Mouse (Mus musculus) midbrain, embryonic 13.5 days (tissue): ENCODE data around the gene C5ar2. TPM values are rescaled to one million over a fixed set of nuclear protein-coding genes. Genes with fewer than 3 reads are reported as not detected.
A peak's percentile ranks its signal among the peaks of the same experiment; 100 is the strongest.
"Not testable (repeated sequence)": the region's sequence is repeated elsewhere in the genome, so short reads cannot be mapped to it uniquely, and the experiment has no call there.

Experiments used
- ATAC-seq: fragments of 200-750 bp; cut with Nextera tagmentation; 2 replicates; pipeline ENCODE4 v1.8.0; 2017; ENCODE audit warnings: mild to moderate bottlenecking, moderate TSS enrichment, moderate library complexity
- H3K27ac ChIP-seq: fragments of 300-500 bp; sonication (generic); 2 replicates; pipeline ENCODE4 v1.5.1; 2015; ENCODE audit warnings: inconsistent platforms, mild to moderate bottlenecking, moderate library complexity
- H3K27me3 ChIP-seq: fragments of 300-500 bp; sonication (generic); 2 replicates; pipeline ENCODE4 v1.6.1; 2015; ENCODE audit warnings: mild to moderate bottlenecking, inconsistent platforms
- H3K36me3 ChIP-seq: fragments of 300-500 bp; sonication (generic); 2 replicates; pipeline ENCODE4 v1.6.1; 2015; ENCODE audit warnings: mild to moderate bottlenecking, inconsistent platforms
- H3K4me1 ChIP-seq: fragments of 300-500 bp; sonication (generic); replicated peaks from 2 replicates; pipeline ENCODE4 v1.6.1; 2015; ENCODE audit warnings: inconsistent platforms
- H3K4me2 ChIP-seq: fragments of 300-500 bp; sonication (generic); replicated peaks from 2 replicates; pipeline ENCODE4 v1.6.1; 2015; ENCODE audit warnings: moderate library complexity, mild to moderate bottlenecking, inconsistent platforms
- H3K4me3 ChIP-seq: fragments of 300-500 bp; sonication (generic); replicated peaks from 2 replicates; pipeline ENCODE4 v1.5.1; 2015; ENCODE audit warnings: mild to moderate bottlenecking, inconsistent platforms
- H3K9ac ChIP-seq: fragments of 300-500 bp; sonication (generic); replicated peaks from 2 replicates; pipeline ENCODE4 v1.6.1; 2015; ENCODE audit warnings: mild to moderate bottlenecking, inconsistent platforms
- H3K9me3 ChIP-seq: fragments of 300-500 bp; sonication (generic); 2 replicates; pipeline ENCODE4 v1.6.1; 2016; ENCODE audit warnings: mild to moderate bottlenecking, inconsistent platforms
- WGBS: fragments of 180-500 bp; shearing (Covaris S2); methylation state at CpG from one replicate; pipeline ENCODE4 v1.1.7; 2015; 5-methylcytosine and 5-hydroxymethylcytosine counted together
- polyA plus RNA-seq: library from polyadenylated mRNA; unstranded; fragments of >200 nt; fragmentation: Nextera tagmentation; extraction: Ambion mirVana; gene quantifications from 2 replicates; pipeline ENCODE4 v1.2.1, GENCODE M21; 2015

C5ar2 gene
- polyA plus RNA-seq, 1 experiment from 2014 or later, result 0.05 TPM

DNA sequence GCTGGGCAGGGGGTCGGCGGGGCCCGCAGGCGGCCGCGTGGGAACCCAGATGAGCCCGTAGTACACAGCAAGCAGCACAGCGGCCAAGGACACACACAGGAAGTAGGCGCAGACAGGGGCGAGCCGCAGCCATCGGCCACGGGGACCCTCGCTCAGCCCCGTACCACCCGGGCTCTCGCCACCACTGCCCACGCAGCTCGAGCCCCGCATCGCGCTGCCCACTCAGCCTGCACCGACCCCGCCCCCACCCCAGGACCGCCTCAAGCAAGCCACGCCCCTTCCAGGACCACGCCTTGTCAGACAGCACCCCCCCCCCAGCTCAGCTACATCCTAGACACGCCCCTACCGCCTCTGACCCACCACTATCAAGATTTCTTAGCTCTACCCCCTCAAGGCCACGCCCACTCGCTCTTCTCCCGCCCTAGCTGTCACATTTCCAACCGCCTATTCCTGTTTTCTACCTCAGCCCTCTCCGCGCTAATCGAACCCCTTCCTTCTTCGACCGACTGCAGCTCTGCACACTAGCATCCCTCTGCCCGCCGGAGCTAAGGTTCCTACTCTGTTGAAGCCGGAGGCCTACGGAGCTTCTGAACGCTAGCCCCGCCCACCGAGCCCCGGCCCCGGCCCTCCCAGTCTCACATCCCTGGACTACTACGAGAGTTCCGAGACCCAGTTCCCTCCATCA is 29.3 kb upstream of the C5ar2 start, which contains the start of gene Inafm1:
Gene Inafm1 (minus strand): TSS at position 537 of the 685 bp plus-strand sequence.
- Histone ChIP-seq H3K4me2 (peak within 1 kb of the TSS; percentile 93), H3K36me3 (peaks cover 33% of the 10 kb centered on the region), H3K9ac (peak within 1 kb of the TSS; percentile 90), H3K27ac (peak within 1 kb of the TSS; percentile 96), H3K4me3 (peak within 1 kb of the TSS; percentile 81), H3K4me1 (peaks cover 29% of the 10 kb centered on the region), H3K27me3 (peaks cover 9% of the 10 kb centered on the region; the same call in 1 of the 2 replicates), H3K9me3 (no peaks in the 10 kb centered on the region)
- peak; percentile 89 for ATAC-seq
- WGBS, result under 1% methylated on average over 41 of the region's 49 CpGs

DNA sequence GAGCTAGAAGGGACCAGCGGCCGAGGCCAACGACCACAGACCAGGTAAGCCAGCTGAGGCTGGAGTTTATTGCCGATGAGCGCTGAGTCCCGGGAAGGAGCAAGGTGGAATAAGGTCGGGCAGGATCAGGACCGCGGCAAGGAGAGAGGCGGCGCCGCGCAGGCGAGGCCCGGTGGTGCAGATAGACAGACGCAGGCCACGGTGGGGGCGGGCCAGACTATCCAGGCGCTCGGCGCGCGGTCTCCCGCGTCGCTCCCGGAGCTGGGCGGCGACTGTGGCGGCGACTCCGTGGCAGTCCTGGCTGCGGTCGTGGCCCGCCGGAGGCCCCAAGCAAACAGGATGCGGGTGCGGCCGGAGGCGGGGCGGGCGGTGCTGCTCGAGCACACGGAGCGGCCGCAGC is 28.7 kb upstream of the C5ar2 start:
- Histone ChIP-seq H3K4me2 (peak overlapping the region; percentile 93), H3K9me3 (no peaks in the 10 kb centered on the region), H3K27ac (peak overlapping the region; percentile 96), H3K9ac (peak overlapping the region; percentile 90), H3K4me1 (peaks cover 29% of the 10 kb centered on the region), H3K36me3 (peaks cover 28% of the 10 kb centered on the region), H3K27me3 (peaks cover 9% of the 10 kb centered on the region; the same call in 1 of the 2 replicates), H3K4me3 (peak overlapping the region; percentile 81)
- under 1% methylated on average over 45 of the region's 46 CpGs for WGBS
- ATAC-seq, result peak; percentile 79

GRCm38 (mm10) chr7:16271139-16271538 is 27.2 kb upstream of the C5ar2 start:
- Histone ChIP-seq H3K9ac (no peak overlapping the region), H3K27ac (no peak overlapping the region), H3K36me3 (peaks cover 12% of the 10 kb centered on the region), H3K4me1 (peaks cover 29% of the 10 kb centered on the region), H3K9me3 (no peaks in the 10 kb centered on the region), H3K4me2 (peak overlapping the region; percentile 93), H3K4me3 (no peak overlapping the region), H3K27me3 (peaks cover 9% of the 10 kb centered on the region; the same call in 1 of the 2 replicates)
- 51% methylated on average over 1 of the region's 1 CpGs for WGBS
- ATAC-seq, result no peak

GRCm38 (mm10) chr7:16266593-16266992 is 22.6 kb upstream of the C5ar2 start:
- H3K4me2 ChIP-seq, ATAC-seq: not testable (repeated sequence)
- 89% methylated on average over 7 of the region's 7 CpGs for WGBS

GRCm38 (mm10) chr7:16265856-16266255 is 21.9 kb upstream of the C5ar2 start:
- H3K9ac ChIP-seq, result no peak overlapping the region
- 92% methylated on average over 11 of the region's 11 CpGs for WGBS
- ATAC-seq, result no peak
- no peaks in the 10 kb centered on the region; the same call in 1 of the 2 replicates for H3K9me3 ChIP-seq
- peaks cover 6% of the 10 kb centered on the region; the same call in 1 of the 2 replicates for H3K27me3 ChIP-seq
- no peaks in the 10 kb centered on the region for H3K36me3 ChIP-seq
- 0 out of 2 replicates have a peak, but pooled peaks cover 3% of the 10 kb centered on the region for H3K4me1 ChIP-seq
- no peak overlapping the region for H3K4me3 ChIP-seq
- H3K4me2 ChIP-seq, result no peak overlapping the region
- H3K27ac ChIP-seq, result no peak overlapping the region

More at GRCm38 (mm10) chr7:16266593-16266992, 22.6 kb upstream of the C5ar2 start:
- H3K36me3 ChIP-seq, H3K4me3 ChIP-seq, H3K4me1 ChIP-seq, H3K9ac ChIP-seq, H3K9me3 ChIP-seq, H3K27ac ChIP-seq, H3K27me3 ChIP-seq: not testable (repeated sequence)

DNA sequence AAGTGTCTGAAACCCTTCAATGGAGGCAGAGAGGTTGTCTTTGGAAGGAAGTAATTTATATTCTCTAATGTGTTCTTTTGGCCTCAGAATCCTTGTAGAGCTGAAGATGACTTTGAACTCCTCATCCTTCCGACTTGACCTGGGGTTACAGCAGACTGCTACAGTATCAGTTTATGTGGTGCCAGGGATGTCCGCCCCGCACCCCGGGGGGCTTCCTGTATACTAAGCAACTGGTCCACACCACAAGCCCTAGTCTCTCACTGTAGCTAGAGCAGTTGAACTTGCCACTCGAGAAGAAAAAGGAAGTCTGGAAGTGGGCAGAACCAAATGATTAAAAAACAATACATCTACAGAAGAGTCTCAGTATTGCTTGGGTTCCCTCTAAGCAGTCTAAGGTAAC is 19.9 kb upstream of the C5ar2 start:
- Histone ChIP-seq H3K4me3 (no peak overlapping the region), H3K4me2 (no peak overlapping the region), H3K36me3 (no peaks in the 10 kb centered on the region), H3K27me3 (no peaks in the 10 kb centered on the region), H3K9ac (no peak overlapping the region), H3K27ac (no peak overlapping the region), H3K9me3 (no peaks in the 10 kb centered on the region; the same call in 1 of the 2 replicates), H3K4me1 (no peaks in the 10 kb centered on the region)
- 87% methylated on average over 5 of the region's 5 CpGs for WGBS
- no peak for ATAC-seq

DNA sequence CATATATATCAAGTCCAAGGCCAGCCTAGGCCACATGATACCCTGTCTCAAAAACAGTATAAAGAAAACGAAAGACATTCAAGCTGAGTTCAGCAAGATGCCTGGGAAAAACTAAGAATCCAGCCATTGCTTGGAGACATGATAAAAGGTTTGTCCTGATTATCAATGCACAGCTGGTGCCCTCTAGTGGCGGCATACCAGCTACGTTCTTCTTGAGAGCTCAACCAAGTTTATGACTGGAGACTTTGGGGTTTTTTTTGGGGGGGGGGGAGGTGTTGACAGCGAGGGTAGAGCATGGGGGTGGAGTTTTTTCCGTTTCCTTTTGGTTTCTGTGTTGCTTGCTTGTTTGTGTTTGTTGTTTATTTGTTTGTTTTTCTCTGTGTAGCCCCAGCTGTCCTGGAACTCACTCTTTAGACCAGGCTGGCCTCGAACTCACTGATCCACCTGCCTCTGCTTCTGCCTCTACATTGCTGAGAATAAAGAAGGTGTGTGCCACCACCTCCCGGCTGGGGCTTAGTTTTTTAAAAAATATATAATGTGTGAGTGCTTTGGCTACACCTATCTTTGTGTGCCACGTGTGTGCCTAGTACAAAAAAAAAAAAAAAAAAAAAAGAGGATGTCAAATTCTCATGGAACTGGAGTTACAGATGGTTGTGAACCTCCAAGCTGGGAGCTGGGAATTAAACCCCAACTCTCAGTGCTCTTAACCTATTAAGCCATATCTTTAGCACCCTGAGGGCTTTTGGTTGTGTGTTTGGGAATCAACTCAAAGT is 19.2 kb upstream of the C5ar2 start:
- no peaks in the 10 kb centered on the region for H3K27me3 ChIP-seq
- H3K27ac ChIP-seq, result no peak overlapping the region
- ATAC-seq, result peak; percentile 27; the same call in 1 of the 2 replicates
- no peak overlapping the region for H3K4me2 ChIP-seq
- no peak overlapping the region for H3K4me3 ChIP-seq
- WGBS, result 31% methylated on average over 8 of the region's 8 CpGs
- H3K4me1 ChIP-seq, result no peaks in the 10 kb centered on the region
- no peak overlapping the region for H3K9ac ChIP-seq
- H3K9me3 ChIP-seq, result no peaks in the 10 kb centered on the region; the same call in 1 of the 2 replicates
- H3K36me3 ChIP-seq, result no peaks in the 10 kb centered on the region

- H3K4me2 ChIP-seq, result no peak overlapping the region
- WGBS, result 94% methylated on average over 1 of the region's 1 CpGs
- no peak overlapping the region for H3K9ac ChIP-seq
- no peaks in the 10 kb centered on the region; the same call in 1 of the 2 replicates for H3K9me3 ChIP-seq
- H3K36me3 ChIP-seq, result no peaks in the 10 kb centered on the region
- H3K4me1 ChIP-seq, result no peaks in the 10 kb centered on the region
- H3K27ac ChIP-seq, result no peak overlapping the region
- ATAC-seq, result no peak
- no peak overlapping the region for H3K4me3 ChIP-seq
- no peaks in the 10 kb centered on the region for H3K27me3 ChIP-seq
Measured at GRCm38 (mm10) chr7:16261097-16261496, 17.1 kb upstream of the C5ar2 start.

DNA sequence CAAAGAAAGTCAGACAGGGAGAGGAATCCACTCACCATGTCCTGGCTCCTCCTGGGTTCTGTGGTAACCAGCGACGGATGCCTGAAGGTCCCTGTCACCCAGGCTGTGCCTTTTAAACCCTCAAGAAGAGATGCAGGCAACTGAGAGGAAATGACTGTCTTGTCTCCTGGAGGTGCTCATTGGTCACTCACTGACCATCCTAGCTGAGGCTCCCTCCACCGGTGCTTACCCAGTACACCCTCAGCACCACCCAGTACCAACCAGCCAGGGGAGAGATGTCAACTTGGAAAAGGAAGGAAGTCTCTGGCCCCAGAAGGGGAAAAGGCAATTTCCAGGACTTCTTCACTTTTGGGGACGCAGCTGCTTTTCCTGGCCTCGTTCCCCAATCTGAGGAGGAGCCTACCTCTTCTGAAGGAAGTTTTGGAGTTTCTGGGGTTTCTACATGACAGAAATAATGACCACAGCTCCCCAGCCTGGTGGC is 15.2 kb upstream of the C5ar2 start, which contains the start of gene C5ar1:
Gene C5ar1 (minus strand): TSS at position 431 of the 481 bp plus-strand sequence.
- H3K9ac ChIP-seq, result no peak within 1 kb of the TSS
- no peak within 1 kb of the TSS for H3K4me3 ChIP-seq
- H3K4me1 ChIP-seq, result no peaks in the 10 kb centered on the region
- H3K4me2 ChIP-seq, result no peak within 1 kb of the TSS
- no peaks in the 10 kb centered on the region for H3K36me3 ChIP-seq
- no peak within 1 kb of the TSS for H3K27ac ChIP-seq
- H3K9me3 ChIP-seq, result no peaks in the 10 kb centered on the region; the same call in 1 of the 2 replicates
- H3K27me3 ChIP-seq, result no peaks in the 10 kb centered on the region
- 85% methylated on average over 5 of the region's 5 CpGs for WGBS
- no peak for ATAC-seq

DNA sequence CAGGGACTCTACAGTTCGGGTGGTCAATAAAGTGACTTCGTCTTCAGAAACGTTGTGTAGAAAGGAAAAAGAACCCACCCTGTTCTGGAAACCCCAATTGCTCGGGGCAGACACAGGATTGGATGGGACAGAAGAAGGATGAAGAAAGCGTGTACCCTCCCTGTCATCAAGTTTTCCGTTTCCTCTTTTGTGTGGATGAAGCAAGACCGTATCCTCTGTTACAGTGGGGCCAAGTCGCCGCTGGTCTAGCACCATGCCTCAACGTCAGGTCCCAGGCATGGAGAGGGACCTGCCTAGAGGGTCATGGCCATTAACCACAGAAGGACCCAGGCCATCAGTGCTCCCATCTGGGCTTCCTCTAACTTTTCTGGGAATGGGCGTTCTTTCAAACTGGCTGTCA is 13.9 kb upstream of the C5ar2 start:
- no peaks in the 10 kb centered on the region for H3K4me1 ChIP-seq
- 84% methylated on average over 11 of the region's 11 CpGs for WGBS
- H3K9ac ChIP-seq, result no peak overlapping the region

GRCm38 (mm10) chr7:16255963-16256362 is 12.0 kb upstream of the C5ar2 start:
- H3K27me3 ChIP-seq, H3K9me3 ChIP-seq, H3K27ac ChIP-seq, H3K36me3 ChIP-seq, ATAC-seq, H3K4me2 ChIP-seq, H3K4me3 ChIP-seq, H3K4me1 ChIP-seq, H3K9ac ChIP-seq: not testable (repeated sequence)
- WGBS, result 76% methylated on average over 4 of the region's 4 CpGs

More for the DNA sequence above, 13.9 kb upstream of the C5ar2 start:
- H3K4me3 ChIP-seq, result no peak overlapping the region
- no peaks in the 10 kb centered on the region for H3K9me3 ChIP-seq
- H3K4me2 ChIP-seq, result no peak overlapping the region
- no peaks in the 10 kb centered on the region for H3K27me3 ChIP-seq
- no peak for ATAC-seq
- no peaks in the 10 kb centered on the region for H3K36me3 ChIP-seq
- no peak overlapping the region for H3K27ac ChIP-seq

- H3K9ac ChIP-seq, result no peak overlapping the region
- 73% methylated on average over 4 of the region's 4 CpGs for WGBS
- H3K36me3 ChIP-seq, result no peaks in the 10 kb centered on the region
- H3K4me1 ChIP-seq, result no peaks in the 10 kb centered on the region
- no peak overlapping the region for H3K27ac ChIP-seq
- H3K27me3 ChIP-seq, result no peaks in the 10 kb centered on the region
- no peak for ATAC-seq
- H3K4me3 ChIP-seq, result no peak overlapping the region
- no peak overlapping the region for H3K4me2 ChIP-seq
- H3K9me3 ChIP-seq, result no peaks in the 10 kb centered on the region
Measured at GRCm38 (mm10) chr7:16254195-16254594, 10.2 kb upstream of the C5ar2 start.
